Mouse (Mus musculus): ENCODE data around the gene Cdt1. TPM values are rescaled to one million over a fixed set of nuclear protein-coding genes. Genes with fewer than 3 reads are reported as not detected.

The Cdt1 gene
- polyA plus RNA-seq (2015; fragmentation: Nextera tagmentation; extraction: Ambion mirVana), result 11.5 and 13.2 TPM in 2 replicates

GRCm38 (mm10) chr8:122567361-122568108, at the start of gene Cdt1:
TSS of gene Cdt1 (plus strand) at chr8:122568015.

GRCm38 (mm10) chr8:122551265-122552051, 16.4 kb upstream of the Cdt1 start, which contains the start of gene Piezo1:
TSS of gene Piezo1 (minus strand) at chr8:122551329.

GRCm38 (mm10) chr8:122576648-122577022, 8.8 kb downstream of the Cdt1 start, which contains the start of gene Aprt:
TSS of gene Aprt (minus strand) at chr8:122576909.

GRCm38 (mm10) chr8:122611295-122612133, 43.7 kb downstream of the Cdt1 start, which contains the start of the genes Galns and Trappc2l:
TSS of gene Galns (minus strand) at chr8:122611463.
TSS of gene Trappc2l (plus strand) at chr8:122611640.

GRCm38 (mm10) chr8:122622727-122623126, 54.9 kb downstream of the Cdt1 start, which contains the start of gene Pabpn1l:
TSS of gene Pabpn1l (minus strand) at chr8:122622739.

Small RNAs within 50 kb of the gene (microRNA-seq; reads per million reads assigned to microRNA genes)
- not detected for gene Mir6396

Other genes starting within 250 kb of the Cdt1 start
- gene Trhr2, start 207.3 kb upstream of the Cdt1 start, polyA plus RNA-seq (2015; fragmentation: Nextera tagmentation; extraction: Ambion mirVana), result not detected in 2 replicates
- gene Zc3h18, start 191.4 kb upstream of the Cdt1 start, polyA plus RNA-seq (2015; fragmentation: Nextera tagmentation; extraction: Ambion mirVana), result 20.6 and 24.5 TPM in 2 replicates
- not detected in 2 replicates for gene Il17c, start 146.0 kb upstream of the Cdt1 start, polyA plus RNA-seq (2015; fragmentation: Nextera tagmentation; extraction: Ambion mirVana)
- 202 and 293 TPM in 2 replicates for gene Cyba, start 135.1 kb upstream of the Cdt1 start, polyA plus RNA-seq (2015; fragmentation: Nextera tagmentation; extraction: Ambion mirVana)
- gene Mvd, start 124.6 kb upstream of the Cdt1 start, polyA plus RNA-seq (2015; fragmentation: Nextera tagmentation; extraction: Ambion mirVana), result 32.1 and 54.5 TPM in 2 replicates
- 1.0 and 1.3 TPM in 2 replicates for gene Snai3, start 107.3 kb upstream of the Cdt1 start, polyA plus RNA-seq (2015; fragmentation: Nextera tagmentation; extraction: Ambion mirVana)
- 34.0 and 36.3 TPM in 2 replicates for gene Rnf166, start 92.0 kb upstream of the Cdt1 start, polyA plus RNA-seq (2015; fragmentation: Nextera tagmentation; extraction: Ambion mirVana)
- gene Ctu2, start 91.9 kb upstream of the Cdt1 start, polyA plus RNA-seq (2015; fragmentation: Nextera tagmentation; extraction: Ambion mirVana), result 27.9 and 35.3 TPM in 2 replicates
- 14.6 and 15.6 TPM in 2 replicates for gene Piezo1, start 16.7 kb upstream of the Cdt1 start, polyA plus RNA-seq (2015; fragmentation: Nextera tagmentation; extraction: Ambion mirVana)
- gene Aprt, start 8.9 kb downstream of the Cdt1 start, polyA plus RNA-seq (2015; fragmentation: Nextera tagmentation; extraction: Ambion mirVana), result 191 and 265 TPM in 2 replicates
- gene Galns, start 43.4 kb downstream of the Cdt1 start, polyA plus RNA-seq (2015; fragmentation: Nextera tagmentation; extraction: Ambion mirVana), result 14.7 and 16.4 TPM in 2 replicates
- gene Trappc2l, start 43.6 kb downstream of the Cdt1 start, polyA plus RNA-seq (2015; fragmentation: Nextera tagmentation; extraction: Ambion mirVana), result 54.7 and 74.0 TPM in 2 replicates
- not detected in 2 replicates for gene Pabpn1l, start 54.7 kb downstream of the Cdt1 start, polyA plus RNA-seq (2015; fragmentation: Nextera tagmentation; extraction: Ambion mirVana)
- 1.8 TPM in 2 replicates for gene Cbfa2t3, start 131.1 kb downstream of the Cdt1 start, polyA plus RNA-seq (2015; fragmentation: Nextera tagmentation; extraction: Ambion mirVana)
- 8.2 and 10.2 TPM in 2 replicates for gene Acsf3, start 207.5 kb downstream of the Cdt1 start, polyA plus RNA-seq (2015; fragmentation: Nextera tagmentation; extraction: Ambion mirVana)

All from urinary bladder, postnatal 0 days (tissue).